Mouse (Mus musculus) testis, adult 2 months (tissue): Measurements from ENCODE around the gene Pigk.

ENCODE experiments used
- CTCF ChIP-seq: fragments of 200-500 bp; IDR thresholded peaks from 2 replicates; pipeline ENCODE4 v1.5.1; 2012; ENCODE audit warnings: low read depth, mild to moderate bottlenecking, inconsistent platforms, low read length, moderate library complexity; ENCODE audit not compliant: control insufficient read depth, insufficient read depth, insufficient replicate concordance
- POLR2A ChIP-seq: fragments of 200-500 bp; IDR thresholded peaks from 2 replicates; pipeline ENCODE4 v1.6.1; 2012; ENCODE audit warnings: low read depth, mild to moderate bottlenecking, inconsistent platforms, low read length, moderate library complexity; ENCODE audit not compliant: control insufficient read depth

GRCm38 (mm10) chr3:152755515-152755914 is 41.6 kb downstream of the Pigk start:
- TF ChIP-seq POLR2A (no peak), CTCF (no peak)
